Mouse (Mus musculus): ENCODE data around the gene Mymx.

Mymx gene

DNA sequence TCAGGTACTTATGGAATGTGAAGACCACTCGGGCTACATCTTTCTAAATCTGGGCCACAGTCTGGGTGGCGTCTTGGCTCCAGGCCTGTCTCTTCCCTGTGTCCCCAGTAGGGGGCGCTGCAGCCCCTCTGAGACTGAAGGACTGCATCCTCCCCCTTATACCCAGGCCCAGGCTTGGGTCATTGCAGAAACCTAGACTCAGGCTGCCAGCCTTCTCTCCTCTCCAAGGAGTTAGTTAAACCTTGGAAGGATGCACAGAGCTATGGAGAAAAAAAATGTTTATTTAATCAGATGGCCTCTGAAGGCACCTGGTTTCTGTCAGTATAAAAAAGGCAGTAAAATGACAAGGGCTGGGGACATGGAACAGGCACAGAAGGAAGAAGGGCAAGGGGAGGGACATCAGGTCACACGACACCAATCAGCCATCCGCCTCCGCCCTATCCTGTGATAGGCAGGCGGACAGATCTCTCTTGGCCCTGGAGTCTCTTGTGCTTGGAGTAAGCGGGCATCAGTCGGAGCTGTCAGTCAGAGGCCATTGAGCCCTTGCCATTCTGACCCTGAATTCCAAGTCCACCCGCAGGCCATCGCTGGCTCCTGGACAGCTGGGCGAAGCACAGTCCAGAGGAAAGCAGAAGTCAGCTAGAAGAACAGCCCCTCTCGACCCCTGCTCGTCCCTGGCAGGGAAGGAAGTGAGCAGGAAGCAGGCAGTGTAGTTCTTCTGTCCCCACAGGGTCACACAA lies 16.8 kb downstream of the Mymx start:
- peak; percentile 66; the same call in 1 of the 2 replicates for TF ChIP-seq GATA4 (IDR thresholded peaks at IDR 0.05; ENCODE audit: insufficient replicate concordance, low read length)

DNA sequence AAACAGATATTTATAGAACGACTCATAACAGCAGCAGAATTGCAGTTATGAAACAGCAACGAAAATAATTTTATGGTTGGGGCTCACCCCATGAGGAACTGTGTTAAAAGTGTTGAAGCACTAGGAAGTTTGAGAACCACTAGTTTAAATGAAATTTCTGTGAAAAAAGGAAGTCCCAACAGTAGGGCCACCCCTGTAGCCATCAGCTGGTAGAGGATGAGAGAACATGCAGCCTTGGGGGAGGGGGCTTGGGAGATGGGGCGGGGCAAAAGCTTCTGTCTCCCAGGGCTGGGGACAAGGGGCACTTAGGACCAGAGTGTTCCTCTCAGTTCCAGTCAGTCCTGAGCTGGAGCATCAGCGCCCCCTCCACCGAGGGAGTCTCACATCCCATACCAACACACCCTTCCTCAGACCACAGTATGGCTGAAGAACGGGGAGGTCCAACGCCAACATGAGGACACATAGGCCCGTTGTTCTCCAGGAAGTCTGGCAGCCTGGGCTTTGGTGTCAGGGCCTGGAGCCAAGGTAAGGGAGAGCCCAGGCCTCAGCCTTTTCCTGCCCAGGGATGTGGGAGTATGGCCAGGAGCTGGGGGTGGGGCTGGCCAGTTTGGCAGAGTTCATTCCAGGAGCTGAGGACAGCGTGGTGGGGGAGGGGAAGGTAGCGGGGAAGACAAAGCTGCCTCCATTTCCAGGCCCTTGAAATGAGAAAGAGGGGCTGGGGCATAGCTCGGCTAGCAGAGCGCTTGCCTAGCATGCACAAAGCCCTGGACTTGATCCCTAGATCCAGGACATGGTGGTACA lies 17.6 kb downstream of the Mymx start:
- no peak; the same call in 1 of the 2 replicates for TF ChIP-seq GATA4 (IDR thresholded peaks at IDR 0.05; ENCODE audit: insufficient replicate concordance, low read length)

DNA sequence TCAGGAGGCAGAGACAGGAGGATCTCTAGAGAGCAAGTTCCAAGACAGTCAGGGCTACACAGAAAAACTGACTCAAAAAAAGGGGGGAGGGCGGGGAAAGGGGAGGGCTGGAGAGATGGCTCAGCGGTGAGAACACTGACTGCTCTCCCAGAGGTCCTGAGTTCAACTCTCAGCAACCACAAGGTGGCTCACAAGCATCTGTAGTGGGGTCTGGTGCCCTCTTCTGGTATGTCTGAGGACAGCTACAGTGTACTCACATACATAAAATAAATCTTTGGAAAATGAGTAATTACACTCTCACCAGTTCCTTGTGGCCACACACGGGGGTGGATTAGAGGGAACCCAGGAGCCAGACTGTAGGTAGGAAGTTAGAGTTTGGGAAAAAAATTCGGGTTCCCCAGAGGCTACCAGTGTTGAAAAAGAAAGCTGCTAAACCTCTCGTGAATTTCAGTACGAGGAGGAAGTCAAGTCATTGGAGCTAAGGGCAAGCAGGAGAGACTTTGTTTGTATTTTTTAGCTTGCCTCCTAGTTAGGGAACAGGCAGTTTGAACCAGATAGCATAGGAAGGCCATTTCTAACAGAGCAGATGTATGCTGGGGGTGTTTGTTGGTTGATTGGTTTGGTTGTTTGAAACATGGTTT lies 19.1 kb downstream of the Mymx start:
- TF ChIP-seq GATA4 (IDR thresholded peaks at IDR 0.05; ENCODE audit: insufficient replicate concordance, low read length), result no peak

DNA sequence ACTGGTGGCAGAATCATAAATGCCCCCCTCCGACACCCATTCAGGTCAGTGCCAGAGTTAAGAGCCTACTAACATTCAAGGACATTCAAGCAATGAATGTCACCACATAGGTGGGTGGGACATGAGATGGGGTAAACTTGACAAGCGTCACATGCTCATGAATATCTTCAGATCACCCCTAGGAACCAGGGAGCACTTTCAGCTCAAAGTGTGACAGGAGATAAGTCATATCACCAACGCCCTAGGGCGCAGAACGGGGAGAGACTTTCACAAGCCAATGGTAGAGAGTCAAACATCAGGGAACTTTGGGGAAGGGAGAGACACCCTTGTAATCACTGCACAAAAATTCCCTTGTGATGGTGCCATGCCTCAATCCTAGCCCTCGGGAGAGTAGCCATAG lies 19.7 kb downstream of the Mymx start:
- no peak for TF ChIP-seq GATA4 (IDR thresholded peaks at IDR 0.05; ENCODE audit: insufficient replicate concordance, low read length)

DNA sequence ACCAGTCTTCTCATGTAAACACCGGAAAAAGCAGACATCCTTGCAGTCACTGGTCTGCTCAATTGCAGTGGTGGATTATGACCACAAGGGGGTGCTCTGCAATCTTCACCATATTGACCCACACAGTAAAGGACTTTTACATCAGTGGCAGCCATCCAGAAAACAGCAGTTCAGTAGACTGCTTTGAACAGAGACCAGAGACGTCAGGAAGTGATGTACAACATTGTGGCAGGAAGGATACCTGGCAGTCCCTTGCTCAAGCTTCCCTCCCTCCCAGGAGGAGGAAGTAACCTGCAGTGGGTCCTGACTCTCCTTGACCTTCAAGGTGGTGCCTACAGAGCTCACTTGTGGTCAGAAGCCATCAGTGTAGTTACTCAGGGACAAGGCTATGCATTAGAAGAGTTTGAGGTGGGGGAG lies 20.3 kb downstream of the Mymx start:
- no peak for TF ChIP-seq GATA4 (IDR thresholded peaks at IDR 0.05; ENCODE audit: insufficient replicate concordance, low read length)

DNA sequence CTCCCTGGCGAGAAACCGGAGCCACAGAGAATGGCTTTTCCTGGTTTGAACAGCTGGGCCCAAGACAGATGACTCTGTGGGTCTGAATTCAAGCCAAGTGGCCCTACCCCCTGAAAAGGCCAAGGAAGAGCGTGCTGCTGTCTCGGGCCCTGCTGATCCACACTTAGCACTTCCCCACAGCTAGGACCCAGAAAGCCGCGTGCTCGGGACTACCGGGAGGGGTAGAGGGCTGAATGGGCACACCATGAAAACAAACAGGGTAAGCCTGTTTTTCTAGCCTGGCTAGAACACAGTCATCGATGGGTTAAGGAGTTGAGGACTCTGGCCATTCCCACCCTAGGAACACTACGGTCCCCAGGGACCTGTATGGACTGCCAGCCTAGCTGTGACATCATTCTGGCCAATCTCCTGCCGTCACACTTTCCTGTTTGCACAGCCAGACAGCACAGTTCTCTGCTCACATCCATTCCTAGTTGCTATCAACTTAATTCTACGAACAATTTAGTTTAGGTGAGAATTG lies 20.9 kb downstream of the Mymx start:
- no peak for TF ChIP-seq GATA4 (IDR thresholded peaks at IDR 0.05; ENCODE audit: insufficient replicate concordance, low read length)

DNA sequence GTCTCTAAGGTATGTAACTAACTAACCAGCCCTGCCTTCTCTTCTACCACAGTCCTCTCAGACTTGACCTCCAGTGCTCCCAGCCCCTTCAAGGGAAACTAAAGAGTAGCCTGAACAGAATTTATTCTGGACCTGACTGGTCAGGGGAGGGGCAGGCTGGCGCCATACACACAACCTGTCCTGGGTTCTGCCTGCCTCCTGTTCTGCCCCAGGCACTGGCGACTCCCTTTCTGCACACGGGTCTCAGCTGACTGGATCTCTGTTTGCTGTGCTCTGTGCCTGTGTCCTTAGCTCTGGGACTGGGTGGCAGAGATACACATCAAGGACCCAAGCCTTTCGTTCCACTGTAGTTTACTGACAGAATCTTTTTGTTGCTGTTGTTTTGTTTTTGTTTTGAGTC lies 22.3 kb downstream of the Mymx start:
- no peak for TF ChIP-seq GATA4 (IDR thresholded peaks at IDR 0.05; ENCODE audit: insufficient replicate concordance, low read length)

DNA sequence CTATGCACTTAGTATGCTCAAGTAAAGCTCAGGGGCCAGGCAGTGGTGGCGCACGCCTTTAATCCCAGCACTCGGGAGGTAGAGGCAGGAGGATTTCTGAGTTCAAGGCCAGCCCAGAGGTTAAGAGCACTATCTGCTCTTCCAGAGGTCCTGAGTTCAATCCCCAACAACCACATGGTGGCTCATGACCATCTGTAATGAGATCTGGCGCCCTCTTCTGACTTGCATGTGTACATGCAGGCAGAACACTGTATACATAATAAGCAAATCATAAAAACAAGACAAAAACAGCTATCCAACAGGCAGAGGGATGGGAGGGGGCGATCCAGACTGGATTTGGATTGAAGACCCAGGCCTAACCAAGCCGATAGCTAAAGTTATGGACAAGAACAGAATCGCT lies 23.1 kb downstream of the Mymx start:
- TF ChIP-seq GATA4 (IDR thresholded peaks at IDR 0.05; ENCODE audit: insufficient replicate concordance, low read length), result no peak

DNA sequence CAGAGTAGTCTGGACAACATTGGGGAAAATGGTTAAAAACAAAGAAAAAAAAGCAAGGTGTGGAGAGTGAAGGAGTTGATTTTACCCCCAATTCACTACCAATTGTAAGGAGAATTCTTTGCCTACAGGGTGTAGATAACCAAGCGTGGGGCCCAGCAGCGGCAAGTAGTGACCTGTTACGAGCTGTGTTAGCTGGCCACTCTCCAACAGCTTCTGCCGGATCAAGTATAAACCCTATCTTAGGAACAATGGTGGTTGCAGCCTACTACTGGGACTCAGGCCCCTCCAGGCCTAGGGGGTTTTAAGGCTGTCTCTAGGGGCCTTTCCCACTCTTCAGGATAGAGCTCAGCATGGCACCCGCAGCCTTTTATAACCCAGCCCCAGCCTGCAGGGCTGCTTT lies 23.7 kb downstream of the Mymx start:
- TF ChIP-seq GATA4 (IDR thresholded peaks at IDR 0.05; ENCODE audit: insufficient replicate concordance, low read length), result no peak

DNA sequence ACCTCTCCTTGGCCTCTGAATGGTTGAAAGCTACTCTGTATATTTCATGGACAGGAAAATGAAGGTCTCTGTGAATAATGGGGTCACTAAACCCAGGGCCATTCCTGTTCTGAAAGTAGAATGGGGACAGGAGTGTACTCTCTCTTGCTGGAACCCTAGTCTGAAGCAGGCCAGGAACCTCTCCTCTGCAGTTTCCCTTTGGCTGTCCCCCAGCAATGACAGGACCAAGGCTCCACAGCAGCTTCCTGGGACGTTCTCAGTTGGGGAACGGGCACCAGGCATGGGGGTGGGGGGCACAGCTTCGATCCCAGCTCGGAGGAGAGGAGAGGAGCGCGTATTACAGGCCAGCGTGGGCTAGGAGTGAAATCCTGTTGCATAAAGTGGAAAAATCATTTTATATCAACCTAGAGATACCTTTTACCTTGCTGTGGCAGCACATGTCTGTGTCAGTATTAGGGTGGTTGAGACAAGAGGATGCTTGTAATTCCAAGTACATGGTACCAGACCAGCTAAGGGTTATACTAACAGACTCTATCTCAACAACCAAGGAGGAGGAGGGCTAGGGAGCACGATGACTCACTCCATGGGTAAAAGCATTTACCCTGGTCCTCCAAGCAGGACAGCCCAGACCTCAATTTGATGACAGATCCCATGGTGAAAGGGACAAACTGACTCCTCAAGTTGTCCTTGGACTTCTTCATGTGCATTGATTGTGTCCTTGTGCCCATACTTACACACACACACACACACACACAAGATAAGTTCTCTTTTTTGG lies 26.6 kb downstream of the Mymx start:
- TF ChIP-seq GATA4 (IDR thresholded peaks at IDR 0.05; ENCODE audit: insufficient replicate concordance, low read length), result no peak

DNA sequence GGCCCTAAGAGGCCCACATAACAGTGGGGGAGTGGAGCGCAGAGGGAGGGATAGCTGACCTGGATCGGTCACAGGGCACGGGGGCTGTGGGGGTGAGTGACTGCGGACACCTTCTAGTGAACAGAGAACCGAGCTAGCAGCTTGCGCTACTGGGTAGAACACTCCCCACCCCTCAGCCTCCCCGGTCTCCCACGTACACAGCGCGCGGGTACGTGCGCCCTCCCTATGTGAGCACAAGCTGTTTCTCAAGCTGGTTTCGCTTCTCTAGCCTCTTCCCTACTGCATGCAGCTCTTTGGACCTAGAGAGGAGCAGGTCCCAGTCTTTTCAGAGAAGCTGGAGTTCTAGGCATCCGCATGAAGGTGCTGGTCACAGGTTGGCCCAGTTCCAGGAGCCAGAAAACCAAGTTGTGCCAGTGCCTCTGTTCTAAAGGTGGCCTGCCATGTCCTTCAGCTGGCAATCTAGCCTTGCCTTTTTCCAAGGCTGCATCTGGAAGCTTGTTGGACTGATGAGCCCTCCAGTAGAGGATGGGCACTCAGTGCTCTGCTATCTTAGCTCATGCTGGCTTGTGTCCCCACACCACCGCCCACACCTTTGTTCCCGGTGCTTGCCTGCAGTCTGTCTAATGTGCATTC lies 27.7 kb downstream of the Mymx start:
- no peak for TF ChIP-seq GATA4 (IDR thresholded peaks at IDR 0.05; ENCODE audit: insufficient replicate concordance, low read length)

DNA sequence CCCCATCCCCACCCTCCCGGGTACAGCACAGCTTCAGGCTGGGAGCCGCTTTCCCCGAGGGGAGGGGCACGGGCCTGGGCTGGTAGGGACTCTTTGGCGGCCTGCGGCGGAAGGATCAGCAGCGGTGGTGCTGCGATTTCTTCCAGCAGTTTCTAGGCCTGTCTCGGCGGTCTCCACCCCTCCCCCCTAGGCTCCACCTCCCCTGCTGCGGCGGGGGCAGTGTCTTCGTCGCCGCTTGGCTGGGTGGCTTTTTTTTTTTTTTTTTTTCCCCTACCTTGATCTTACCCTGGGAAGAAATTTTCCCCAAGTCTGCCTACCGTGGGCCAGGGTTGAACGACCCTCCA lies 28.1 kb downstream of the Mymx start:
- no peak for TF ChIP-seq GATA4 (IDR thresholded peaks at IDR 0.05; ENCODE audit: insufficient replicate concordance, low read length)

DNA sequence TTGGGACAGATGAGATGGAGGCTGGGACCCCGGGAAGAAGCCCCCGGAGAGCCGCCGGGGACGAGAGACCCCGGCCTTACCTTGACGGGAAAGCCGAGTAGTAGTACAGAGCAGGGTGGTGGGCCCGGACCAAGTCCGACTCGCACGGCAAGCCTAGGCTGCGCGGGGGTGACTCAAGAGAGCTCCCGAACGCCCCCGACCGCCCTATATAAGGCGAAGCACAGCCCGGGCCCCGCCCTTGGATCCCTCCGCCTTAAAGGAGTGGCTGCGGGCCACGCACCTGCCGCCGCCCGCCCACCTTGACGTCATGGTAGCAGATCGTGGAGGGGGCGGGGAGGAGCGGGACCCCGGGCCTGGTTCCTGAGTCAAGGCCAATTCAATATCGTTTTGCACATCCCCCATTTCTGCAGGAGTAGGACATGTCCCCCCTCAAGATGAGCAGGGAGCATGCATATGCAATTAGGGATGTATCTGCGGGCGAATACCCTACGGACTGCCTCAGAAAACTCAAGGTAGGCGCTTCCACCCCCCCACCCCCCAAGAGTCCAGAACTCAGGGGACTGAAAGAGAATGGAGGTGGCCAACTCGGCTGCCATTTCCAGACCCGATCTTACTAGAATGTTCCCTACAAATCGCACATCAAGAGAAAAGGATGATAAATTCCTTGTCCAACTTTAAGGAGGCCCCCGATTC lies 28.7 kb downstream of the Mymx start, which contains the start of gene Hsp90ab1:
Gene Hsp90ab1 (minus strand): TSS at position 185 of the 693 bp plus-strand sequence.
- no peak; the same call in 1 of the 2 replicates for TF ChIP-seq GATA4 (IDR thresholded peaks at IDR 0.05; ENCODE audit: insufficient replicate concordance, low read length)

Measured in liver, adult (tissue).